Mouse (Mus musculus): ENCODE data around the gene Rtf1.

- TF ChIP-seq CTCF (IDR thresholded peaks at IDR 0.05; ENCODE audit: borderline replicate concordance, extremely low read depth, insufficient read depth, insufficient read length) (no peak), POLR2A (IDR thresholded peaks at IDR 0.05; ENCODE audit: borderline replicate concordance, extremely low read depth, insufficient read depth, insufficient read length, poor library complexity, severe bottlenecking) (no peak)
Observed at GRCm38 (mm10) chr2:119760251-119760650, 85.4 kb downstream of the Rtf1 start, which contains the start of gene Ltk.
